Mouse (Mus musculus) CD4-positive helper T cell, adult 2 months (primary cell): ENCODE data around the gene Gm21866.
"Not testable (repeated sequence)": the region's sequence is repeated elsewhere in the genome, so short reads cannot be mapped to it uniquely, and the experiment has no call there.

Experiments used
- DNase-seq: peaks from one replicate; pipeline ENCODE4 v3.0.0-alpha.2; 2012; ENCODE audit warnings: low read depth, missing footprints, low spot score

The Gm21866 gene

DNA sequence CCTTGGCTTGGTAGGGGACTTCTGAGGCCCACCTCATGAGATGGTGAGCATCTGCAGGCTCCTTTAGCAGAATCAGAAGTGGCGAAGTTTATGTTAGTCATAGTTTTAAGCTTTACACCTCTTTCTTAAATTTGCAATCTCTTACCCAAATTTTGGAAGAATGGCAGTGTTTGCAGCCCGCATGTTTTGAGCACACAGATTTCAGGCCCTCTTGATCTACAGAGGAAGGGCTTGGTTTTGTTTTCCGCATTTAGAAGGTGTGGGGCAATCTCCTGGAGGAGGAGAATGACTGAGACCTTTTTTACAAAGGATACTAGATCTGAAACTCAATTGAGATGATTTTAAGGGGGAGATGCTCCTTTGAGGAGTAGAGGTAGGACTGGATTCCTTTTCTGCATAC, at the start of gene Gm21866:
TSS of gene Gm21866 (minus strand) at position 101 of the 400 bp plus-strand sequence.
- DNase-seq = not testable (repeated sequence)

DNA sequence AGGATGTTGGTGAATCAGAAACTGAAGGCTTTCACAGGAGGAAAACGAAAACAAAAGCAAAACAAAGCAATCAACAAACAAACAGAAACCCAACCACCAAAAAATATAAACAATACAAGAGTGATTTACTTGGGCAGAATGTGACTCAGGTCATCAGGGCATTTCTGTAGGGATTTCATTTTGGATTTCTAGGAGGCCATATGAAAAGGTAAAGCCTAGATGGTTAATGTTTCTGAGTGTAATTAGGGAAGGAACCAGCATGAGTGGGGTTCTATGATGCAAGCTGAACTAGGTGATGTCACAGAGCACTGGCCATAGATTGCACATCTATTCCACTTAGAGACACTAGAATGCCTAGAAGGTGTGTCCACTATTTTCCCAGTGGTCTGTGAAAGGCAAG, 28.3 kb upstream of the Gm21866 start, which contains the start of gene Gm20773:
TSS of gene Gm20773 (plus strand) at position 301 of the 400 bp plus-strand sequence.
- not testable (repeated sequence) for DNase-seq
